Mouse (Mus musculus): Measurements from ENCODE around the gene Ppp1r3g.
A peak's percentile ranks its signal among the peaks of the same experiment; 100 is the strongest.
"Not testable (repeated sequence)": the region's sequence is repeated elsewhere in the genome, so short reads cannot be mapped to it uniquely, and the experiment has no call there.

The Ppp1r3g gene

DNA sequence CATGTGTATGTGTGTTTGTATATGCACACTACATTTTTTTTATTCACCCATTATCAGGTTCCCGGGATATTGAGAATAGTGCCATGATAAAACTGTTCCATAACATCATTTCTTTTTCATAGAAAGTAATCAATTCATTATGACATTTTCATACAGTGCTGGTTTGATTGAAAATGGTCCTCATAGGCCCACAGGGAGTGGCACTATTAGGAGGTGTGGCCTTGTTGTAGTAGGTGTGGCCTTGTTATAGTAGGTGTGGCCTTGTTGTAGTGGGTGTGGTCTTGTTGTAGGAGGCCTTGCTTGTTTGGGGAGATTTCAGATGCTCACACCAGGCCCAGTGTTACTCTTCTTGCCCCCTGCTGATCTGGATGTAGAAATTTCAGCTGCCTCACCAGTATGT is at the start of gene Ppp1r3g:
Gene Ppp1r3g, plus strand, starts transcription at position 301 of the 400 bp plus-strand sequence.
- no peak for DNase-seq (ENCODE audit: low spot score)

- no peak for DNase-seq (ENCODE audit: low spot score)
Observed at GRCm38 (mm10) chr13:35911476-35911875, 47.2 kb upstream of the Ppp1r3g start.

DNA sequence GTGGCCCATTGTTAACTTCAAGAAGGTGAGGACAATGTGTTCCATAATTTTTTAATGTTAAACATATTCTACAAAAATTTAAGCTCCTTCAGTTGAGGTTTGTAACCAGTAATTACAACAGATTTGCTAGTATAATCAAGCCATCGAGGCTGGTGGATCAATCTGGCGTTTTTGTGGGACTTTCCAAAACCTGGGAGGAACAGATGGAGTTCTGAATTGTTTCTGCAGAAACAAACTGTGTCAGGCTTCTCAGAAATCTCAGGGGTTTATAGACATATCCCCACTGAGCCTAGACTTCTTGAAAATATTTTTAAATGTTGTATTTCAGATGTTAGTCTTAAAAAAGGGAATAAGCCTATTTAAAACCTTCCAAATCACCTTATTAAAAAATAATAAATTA is 20.6 kb upstream of the Ppp1r3g start:
- no peak for DNase-seq (ENCODE audit: low spot score)

- DNase-seq (ENCODE audit: low spot score) = no peak
Observed at GRCm38 (mm10) chr13:35939871-35940665, 18.6 kb upstream of the Ppp1r3g start.

DNA sequence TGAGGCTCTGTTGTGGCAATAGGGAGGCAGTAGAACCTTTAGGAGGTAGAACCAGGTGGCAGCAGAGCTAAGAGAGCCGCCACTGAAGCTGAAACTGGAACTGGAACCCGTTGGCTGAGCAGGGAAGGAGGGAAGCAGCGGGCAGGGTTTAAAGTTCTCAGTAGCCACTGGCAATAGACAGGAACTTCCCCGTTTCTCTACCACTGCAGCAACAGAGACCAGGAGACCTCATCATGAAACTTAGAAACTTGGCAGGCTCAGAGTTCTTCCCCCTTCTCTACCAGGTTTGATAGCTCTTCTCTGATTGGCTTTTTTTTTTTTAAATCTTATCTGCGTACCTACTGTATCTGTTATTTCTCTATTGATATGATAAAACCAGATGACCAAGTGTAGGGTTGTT is 17.7 kb upstream of the Ppp1r3g start:
- no peak for DNase-seq (ENCODE audit: low spot score)

GRCm38 (mm10) chr13:35946659-35947353 is 11.8 kb upstream of the Ppp1r3g start:
- DNase-seq (ENCODE audit: low spot score) = no peak

DNA sequence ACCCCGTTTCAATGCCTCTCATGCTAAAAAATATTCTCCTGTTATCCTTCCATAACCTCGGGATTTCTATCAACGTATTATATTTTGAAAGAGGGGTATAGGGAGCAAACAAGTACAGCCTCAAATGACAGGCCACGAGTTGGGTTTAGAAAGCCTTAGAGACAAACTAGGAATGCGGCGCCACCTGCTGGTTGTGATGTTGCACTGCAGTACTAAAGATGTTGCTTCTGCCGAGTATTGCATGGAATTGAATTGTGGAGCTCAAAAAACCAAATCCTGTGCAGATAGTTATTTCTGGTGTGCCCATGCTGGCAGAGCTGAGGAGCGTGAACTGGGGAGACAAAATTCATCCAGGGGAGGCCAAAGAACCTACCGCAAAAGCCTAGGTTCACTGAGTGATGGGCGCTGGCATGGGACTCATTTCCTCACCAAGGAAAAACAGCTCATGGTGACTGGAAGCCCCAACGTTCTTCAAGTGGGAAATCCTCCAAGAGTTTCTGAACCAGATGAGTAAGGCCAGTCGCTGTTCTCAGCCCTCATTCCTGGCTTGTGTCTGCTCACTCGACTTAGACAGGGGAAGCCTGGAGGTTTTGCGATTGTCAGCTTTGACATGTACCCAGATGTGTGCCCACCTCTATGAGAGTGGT is 11.2 kb upstream of the Ppp1r3g start:
- DNase-seq (ENCODE audit: low spot score) = peak; percentile 76

GRCm38 (mm10) chr13:35949814-35950455 is 8.7 kb upstream of the Ppp1r3g start:
- DNase-seq (ENCODE audit: low spot score) = no peak

GRCm38 (mm10) chr13:35959391-35960067 is 890 bp downstream of the Ppp1r3g start:
- no peak for DNase-seq (ENCODE audit: low spot score)

DNA sequence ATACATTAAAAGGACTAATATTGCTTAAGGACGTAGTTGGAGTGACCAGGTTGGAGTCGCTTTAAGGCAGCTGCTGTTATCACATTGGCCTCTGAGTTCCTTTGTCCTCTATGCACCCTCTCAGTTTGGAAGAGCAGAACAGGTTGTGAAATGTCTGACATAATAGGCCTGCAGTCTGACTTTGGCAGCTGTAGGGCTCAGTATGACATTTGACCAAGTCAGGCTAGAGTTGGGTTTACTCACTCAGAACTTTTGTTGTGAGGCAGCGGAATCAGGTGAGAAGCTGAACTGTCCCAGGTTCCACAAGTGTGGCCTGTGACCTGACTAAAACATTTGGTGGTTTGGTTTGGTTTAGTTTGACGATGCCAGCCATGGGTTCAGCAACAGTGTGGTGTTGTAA is 4.9 kb downstream of the Ppp1r3g start:
- no peak for DNase-seq (ENCODE audit: low spot score)

GRCm38 (mm10) chr13:35967690-35968089 is 9.1 kb downstream of the Ppp1r3g start:
- DNase-seq (ENCODE audit: low spot score) = no peak

- DNase-seq (ENCODE audit: low spot score) = no peak
Observed at GRCm38 (mm10) chr13:35968131-35968718, 9.6 kb downstream of the Ppp1r3g start.

DNA sequence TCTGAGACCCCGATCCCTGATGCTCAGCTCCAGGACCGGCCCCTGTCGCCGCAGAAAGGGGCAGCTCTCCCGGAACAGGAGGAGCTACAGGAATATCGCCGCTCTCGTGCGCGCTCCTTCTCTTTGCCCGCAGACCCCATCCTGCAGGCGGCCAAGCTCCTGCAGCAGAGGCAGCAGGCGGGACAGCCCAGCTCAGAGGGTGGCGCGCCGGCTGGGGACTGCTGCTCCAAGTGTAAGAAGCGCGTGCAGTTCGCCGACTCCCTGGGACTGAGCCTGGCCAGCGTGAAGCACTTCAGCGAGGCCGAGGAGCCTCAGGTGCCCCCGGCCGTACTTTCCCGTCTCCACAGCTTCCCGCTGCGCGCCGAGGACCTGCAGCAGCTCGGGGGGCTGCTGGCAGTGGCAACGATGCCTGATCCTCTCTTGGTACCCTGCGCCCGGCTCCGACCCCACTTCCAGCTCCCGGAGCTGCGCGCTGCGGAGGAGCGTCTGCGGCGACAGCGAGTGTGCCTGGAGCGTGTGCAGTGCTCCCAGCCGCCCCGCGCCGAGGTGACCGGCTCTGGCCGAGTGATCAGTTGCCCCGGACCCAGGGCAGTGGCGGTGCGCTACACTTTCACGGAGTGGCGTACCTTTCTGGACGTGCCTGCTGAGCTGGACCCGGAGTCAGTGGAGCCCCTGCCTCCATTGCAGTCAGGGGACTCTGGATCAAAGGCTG is 10.2 kb downstream of the Ppp1r3g start:
- peak; percentile 30 for DNase-seq (ENCODE audit: low spot score)

GRCm38 (mm10) chr13:35969431-35969721 is 10.7 kb downstream of the Ppp1r3g start:
- DNase-seq (ENCODE audit: low spot score) = no peak

DNA sequence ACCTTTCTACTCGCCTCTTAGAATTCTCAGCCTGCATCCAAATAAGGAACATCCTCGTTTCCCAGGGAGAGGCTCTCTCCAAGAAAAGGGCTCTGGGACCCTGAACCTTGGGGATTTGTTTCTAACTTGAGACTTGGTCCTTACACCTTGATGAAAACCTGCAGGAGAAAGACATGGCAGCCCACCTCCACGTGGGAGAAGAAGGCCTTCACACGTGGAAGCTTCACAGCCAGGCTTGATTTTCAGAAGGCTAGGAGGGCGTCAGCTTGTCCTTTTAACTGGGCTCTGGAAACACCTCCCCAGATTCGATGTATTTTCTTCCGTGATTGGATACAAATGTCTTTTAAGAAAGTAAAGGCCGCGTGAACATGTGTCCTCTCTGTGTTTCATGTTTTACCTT is 11.2 kb downstream of the Ppp1r3g start:
- no peak for DNase-seq (ENCODE audit: low spot score)

DNA sequence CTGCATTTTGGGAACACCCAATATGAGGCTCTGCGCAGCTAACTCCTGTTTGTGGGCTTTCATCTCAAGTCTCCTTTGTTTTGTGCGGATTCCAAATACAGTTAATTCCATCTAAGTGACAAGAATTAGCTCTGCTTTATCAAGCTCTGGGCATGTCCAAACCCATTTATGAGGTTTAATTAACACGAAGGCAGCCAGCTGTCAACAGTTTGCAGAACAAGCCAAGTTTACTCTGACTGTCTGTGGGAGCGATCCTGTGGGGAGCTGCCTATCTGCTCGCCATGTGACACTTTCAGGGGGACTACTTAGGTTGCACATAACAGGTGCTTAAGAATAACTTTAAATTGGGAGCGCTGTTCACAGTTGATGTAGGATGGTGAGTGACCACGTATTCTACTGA is 18.3 kb downstream of the Ppp1r3g start:
- no peak for DNase-seq (ENCODE audit: low spot score)

GRCm38 (mm10) chr13:35980471-35980870 is 21.8 kb downstream of the Ppp1r3g start:
- no peak for DNase-seq (ENCODE audit: low spot score)

DNA sequence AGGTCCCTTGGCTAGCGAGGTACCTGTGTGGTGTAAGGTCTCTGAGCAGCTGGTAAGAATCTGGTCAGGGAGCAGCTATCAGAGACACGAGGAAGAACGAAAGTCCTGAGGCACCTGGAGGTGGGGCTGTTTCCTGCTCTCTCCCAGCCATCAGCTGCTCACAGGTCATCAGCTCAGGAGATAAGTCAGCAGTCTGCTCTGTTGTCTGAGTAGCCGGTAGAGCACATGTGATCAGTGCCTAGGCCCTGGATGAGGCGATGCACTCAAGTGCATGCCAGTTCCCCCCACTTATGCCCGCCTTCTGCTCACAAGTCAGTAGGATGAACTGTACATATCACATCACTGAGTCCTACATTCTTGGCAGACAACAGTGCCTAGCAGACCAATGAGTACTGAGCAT is 24.3 kb downstream of the Ppp1r3g start:
- DNase-seq (ENCODE audit: low spot score) = no peak

GRCm38 (mm10) chr13:35989329-35989728 is 30.7 kb downstream of the Ppp1r3g start:
- no peak for DNase-seq (ENCODE audit: low spot score)

GRCm38 (mm10) chr13:35991185-35991584 is 32.5 kb downstream of the Ppp1r3g start:
- DNase-seq (ENCODE audit: low spot score) = not testable (repeated sequence)

- DNase-seq (ENCODE audit: low spot score) = peak; percentile 42
Observed at GRCm38 (mm10) chr13:35994067-35994466, 35.4 kb downstream of the Ppp1r3g start.
